Mouse (Mus musculus) skeletal muscle tissue, adult 2 months (tissue): Measurements from ENCODE around the gene Spc24.
A peak's percentile ranks its signal among the peaks of the same experiment; 100 is the strongest.
"Not testable (repeated sequence)": the region's sequence is repeated elsewhere in the genome, so short reads cannot be mapped to it uniquely, and the experiment has no call there.

ENCODE experiments used
- DNase-seq: peaks from one replicate; pipeline ENCODE4 v3.0.0-alpha.2; 2012; ENCODE audit warnings: low read depth, low spot score

Spc24 gene

DNA sequence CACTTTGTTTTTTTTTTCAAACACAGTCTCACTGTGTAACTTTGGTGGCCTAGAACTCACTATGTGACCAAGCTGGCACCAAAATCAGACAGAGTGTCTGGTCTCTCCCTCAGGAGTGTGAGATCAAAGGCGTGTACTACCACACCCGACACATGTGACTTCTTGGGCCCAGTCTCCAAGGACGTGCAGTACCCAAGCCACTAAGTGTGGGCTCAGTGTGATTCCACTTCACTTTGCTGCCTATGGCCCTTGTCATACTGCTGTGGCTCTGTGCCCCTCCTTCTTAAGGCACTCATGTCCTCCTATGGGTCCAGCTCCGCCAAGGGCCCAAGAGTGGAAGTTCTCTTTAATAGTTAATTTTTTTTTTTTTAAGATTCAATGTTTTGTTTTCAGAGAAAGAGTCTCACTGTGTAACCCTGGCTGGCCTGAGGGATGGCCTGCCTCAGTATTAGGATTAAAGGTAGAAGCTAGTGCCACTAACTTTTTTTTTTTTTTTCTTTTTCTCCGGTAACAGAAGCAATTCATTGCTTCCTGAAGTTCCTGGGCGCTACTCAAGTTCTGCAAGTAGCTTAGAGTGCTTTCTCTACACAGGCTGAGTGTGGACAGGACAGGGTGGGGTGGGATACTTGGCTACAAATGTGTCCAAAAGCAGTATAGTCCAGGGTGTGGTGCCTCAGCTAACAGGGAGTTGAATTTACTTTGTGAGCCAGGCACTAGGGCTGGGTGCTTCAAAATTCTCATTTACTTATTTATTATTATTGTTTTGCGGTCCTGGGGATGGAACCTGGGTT, 24.6 kb upstream of the Spc24 start:
- no peak for DNase-seq

- peak; percentile 91 for DNase-seq
Observed at GRCm38 (mm10) chr9:21781657-21782468, 21.8 kb upstream of the Spc24 start.

- DNase-seq = no peak
Observed at GRCm38 (mm10) chr9:21777726-21778125, 17.6 kb upstream of the Spc24 start.

GRCm38 (mm10) chr9:21774353-21774752, 14.2 kb upstream of the Spc24 start:
- no peak for DNase-seq

DNA sequence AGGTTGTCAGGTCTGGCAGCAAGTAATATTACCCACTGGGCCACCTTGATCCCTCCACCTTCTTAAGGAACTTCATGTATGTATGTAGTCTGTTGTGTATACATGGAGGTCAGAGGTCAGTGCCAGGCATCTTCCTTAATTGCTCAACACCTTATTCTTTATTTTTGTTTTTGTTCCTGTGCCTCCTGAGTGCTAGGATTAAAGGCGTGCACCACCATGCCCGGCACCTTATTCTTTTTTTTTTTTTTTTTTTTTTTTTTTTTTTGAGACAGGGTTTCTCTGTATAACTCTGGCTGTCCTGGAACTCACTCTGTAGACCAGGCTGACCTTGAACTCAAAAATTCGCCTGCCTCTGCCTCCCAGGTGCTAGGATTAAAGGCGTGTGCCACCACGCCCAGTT, 13.3 kb upstream of the Spc24 start:
- DNase-seq = not testable (repeated sequence)

DNA sequence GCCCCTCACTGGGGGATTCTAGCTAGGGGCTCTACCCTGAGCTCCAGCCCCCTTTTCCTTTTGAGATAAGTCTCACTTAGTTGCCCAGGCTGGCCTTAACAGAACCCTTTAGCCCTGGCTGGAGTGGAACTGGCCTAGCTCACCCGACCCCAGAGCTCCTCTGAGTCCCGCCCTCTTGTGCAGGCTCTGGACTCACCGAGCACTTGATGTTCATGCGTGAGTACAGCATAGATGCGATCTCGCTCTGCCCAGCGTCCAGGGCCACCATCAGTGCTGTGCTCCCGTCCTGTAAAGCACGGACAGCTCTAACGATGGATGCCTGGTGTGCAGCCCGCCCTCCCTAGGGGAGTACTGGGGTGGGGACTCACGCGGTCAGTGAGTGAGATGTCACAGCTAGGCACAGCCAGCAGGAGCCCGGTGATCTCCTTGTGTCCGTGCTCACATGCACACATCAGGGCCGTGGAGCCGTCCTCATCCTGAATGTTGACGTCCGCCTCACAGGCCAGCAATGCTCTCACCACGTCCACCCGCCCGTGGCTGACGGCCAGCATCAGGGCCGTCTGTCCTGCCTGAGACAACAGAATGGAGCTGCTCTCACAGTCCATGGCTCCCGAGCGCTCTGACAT, 9.6 kb upstream of the Spc24 start:
- DNase-seq = no peak

- no peak for DNase-seq
Observed at GRCm38 (mm10) chr9:21768511-21769411, 8.7 kb upstream of the Spc24 start.

GRCm38 (mm10) chr9:21767896-21768295, 7.8 kb upstream of the Spc24 start:
- DNase-seq = peak; percentile 83

- DNase-seq = no peak
Observed at GRCm38 (mm10) chr9:21764084-21764999, 4.2 kb upstream of the Spc24 start.

DNA sequence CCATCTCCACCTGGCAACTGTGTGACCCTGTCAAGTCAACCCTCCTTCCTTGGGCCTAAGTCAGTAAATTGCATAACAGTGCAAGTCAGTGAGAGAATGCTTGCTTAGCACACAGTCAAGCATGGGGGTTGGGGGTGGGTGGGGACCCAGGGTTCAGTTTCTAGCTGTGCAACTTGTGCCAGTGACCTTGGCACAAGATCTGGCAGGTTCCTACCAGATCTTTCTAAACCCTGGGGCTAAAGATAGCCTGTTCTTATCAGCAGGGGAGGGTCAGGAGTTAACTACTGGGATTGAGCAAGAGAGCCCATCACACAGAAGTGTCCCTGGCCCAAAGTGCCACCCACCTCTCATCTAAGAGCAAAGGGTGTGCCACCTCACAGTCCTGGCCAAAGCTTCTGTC, 2.0 kb upstream of the Spc24 start:
- no peak for DNase-seq

- DNase-seq = no peak
Observed at GRCm38 (mm10) chr9:21759718-21760117, 385 bp downstream of the Spc24 start.

DNA sequence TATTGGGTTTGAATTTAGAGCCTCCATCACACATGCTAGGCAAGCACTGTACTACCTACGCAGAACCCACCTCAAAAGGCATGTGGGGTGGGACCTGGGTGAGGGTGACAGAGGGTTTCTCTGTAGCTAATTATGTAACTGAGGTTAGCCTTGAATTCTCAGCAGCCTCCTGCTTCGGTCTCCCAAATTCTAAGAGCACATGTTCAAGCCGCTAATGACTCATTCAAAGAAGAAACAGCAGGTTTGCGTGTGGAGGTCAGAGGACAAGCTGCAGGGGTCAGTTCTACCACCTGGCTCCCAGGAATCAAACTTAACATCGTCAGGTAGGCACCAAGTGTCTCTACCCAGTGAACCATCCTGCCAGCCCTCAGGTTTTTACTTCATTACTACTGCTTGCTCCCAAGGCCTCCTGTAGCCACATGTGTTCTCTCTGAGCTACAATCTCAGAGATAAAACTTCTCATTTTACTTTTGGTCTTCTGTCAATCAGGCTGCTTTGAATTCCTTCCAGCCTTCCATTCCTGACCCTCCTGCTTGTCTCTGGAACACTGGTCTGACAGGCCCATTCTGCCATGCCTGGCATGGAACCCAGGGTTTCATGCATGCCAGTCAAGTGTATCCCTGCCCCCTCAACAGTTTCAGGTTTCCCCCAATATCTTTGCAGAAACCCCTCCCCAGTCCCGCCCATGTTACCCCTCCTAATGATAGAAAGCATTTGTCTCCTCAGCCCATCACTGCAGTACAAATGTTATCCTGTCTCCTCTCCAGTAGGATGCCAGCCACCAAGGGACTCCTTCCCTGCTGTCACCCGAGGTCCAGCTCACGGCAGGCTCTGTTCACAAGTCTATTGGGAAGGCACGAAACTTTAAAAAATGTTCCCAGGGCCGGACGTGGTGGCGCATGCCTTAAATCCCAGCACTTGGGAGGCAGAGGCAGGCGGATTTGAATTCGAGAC, 1.2 kb downstream of the Spc24 start:
- DNase-seq = no peak

GRCm38 (mm10) chr9:21754516-21755321, 5.4 kb downstream of the Spc24 start:
- DNase-seq = peak; percentile 29

- DNase-seq = peak; percentile 91
Observed at GRCm38 (mm10) chr9:21754003-21754402, 6.1 kb downstream of the Spc24 start.

GRCm38 (mm10) chr9:21752252-21752792, 7.8 kb downstream of the Spc24 start:
- DNase-seq = peak; percentile 52

DNA sequence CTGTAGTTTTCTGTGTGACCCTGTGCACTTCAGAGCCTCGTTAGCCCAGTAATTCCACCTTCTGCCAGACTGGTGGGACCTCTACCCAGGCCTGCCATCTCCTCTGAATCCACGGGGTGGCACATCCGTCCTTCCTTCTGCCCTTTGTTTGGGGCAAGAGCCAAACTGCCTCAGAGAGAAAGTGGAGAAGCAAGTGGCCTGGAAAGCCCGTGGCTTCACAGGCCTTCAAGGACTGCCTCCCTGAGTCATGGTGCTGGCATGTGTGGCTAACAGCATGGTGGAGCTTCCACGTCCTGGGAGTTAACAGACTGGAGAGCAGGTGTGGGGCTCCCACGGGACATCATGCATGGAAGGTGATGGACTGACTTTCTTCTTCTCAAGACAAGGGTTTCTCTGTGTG, 8.8 kb downstream of the Spc24 start:
- peak; percentile 85 for DNase-seq

DNA sequence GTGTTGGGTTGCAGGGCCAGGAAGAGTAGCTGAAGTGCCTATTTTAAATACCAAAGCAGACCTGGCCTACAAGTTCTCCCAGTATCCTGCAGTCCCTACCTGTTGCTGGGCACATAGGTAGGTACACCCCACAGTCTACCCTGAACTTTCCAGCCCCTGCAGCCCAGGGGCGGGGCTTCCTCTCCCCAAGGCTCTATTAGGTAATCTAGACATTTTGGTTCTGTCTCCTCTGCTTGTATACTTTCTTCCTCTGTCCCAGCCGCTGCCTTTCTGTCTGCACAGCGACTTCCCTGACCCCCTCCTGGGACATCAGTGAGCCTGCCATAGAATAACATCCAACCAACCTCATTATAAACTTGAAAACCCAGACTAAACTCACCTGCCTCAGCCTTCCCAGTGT, 9.7 kb downstream of the Spc24 start:
- no peak for DNase-seq
